Mouse (Mus musculus) intestine, embryonic 16.5 days (tissue): Measurements from ENCODE around the gene Tomm40l. TPM values are rescaled to one million over a fixed set of nuclear protein-coding genes. Genes with fewer than 3 reads are reported as not detected.

Source experiments
- ATAC-seq: fragments of 200-750 bp; cut with Nextera tagmentation; 2 replicates; pipeline ENCODE4 v1.8.0; 2017; ENCODE audit warnings: moderate TSS enrichment, moderate library complexity
- H3K27ac ChIP-seq: fragments of 300-500 bp; sonication (generic); 2 replicates; pipeline ENCODE4 v1.5.1; 2014; ENCODE audit warnings: mild to moderate bottlenecking, low read length
- H3K27me3 ChIP-seq: fragments of 300-500 bp; sonication (generic); replicated peaks from 2 replicates; pipeline ENCODE4 v1.6.1; 2014; ENCODE audit warnings: low read length, control low read depth, mixed read lengths; ENCODE audit not compliant: control insufficient read depth, insufficient read depth
- H3K36me3 ChIP-seq: fragments of 300-500 bp; sonication (generic); 2 replicates; pipeline ENCODE4 v1.6.1; 2014; ENCODE audit warnings: low read length, control low read depth; ENCODE audit not compliant: control insufficient read depth, insufficient read depth
- H3K4me1 ChIP-seq: fragments of 300-500 bp; sonication (generic); 2 replicates; pipeline ENCODE4 v1.6.1; 2014; ENCODE audit warnings: low read length, control low read depth, mixed read lengths; ENCODE audit not compliant: control insufficient read depth, insufficient read depth
- H3K4me2 ChIP-seq: fragments of 300-500 bp; sonication (generic); 2 replicates; pipeline ENCODE4 v1.6.1; 2014; ENCODE audit warnings: low read depth, low read length, control low read depth
- H3K4me3 ChIP-seq: fragments of 300-500 bp; sonication (generic); 2 replicates; pipeline ENCODE4 v1.5.1; 2014; ENCODE audit warnings: mild to moderate bottlenecking, low read length
- H3K9ac ChIP-seq: fragments of 300-500 bp; sonication (generic); 2 replicates; pipeline ENCODE4 v1.6.1; 2014; ENCODE audit warnings: low read depth, low read length
- H3K9me3 ChIP-seq: fragments of 300-500 bp; sonication (generic); 2 replicates; pipeline ENCODE4 v1.6.1; 2016; ENCODE audit warnings: low read length, control low read depth; ENCODE audit not compliant: control insufficient read depth
- WGBS: fragments of 180-500 bp; shearing (Covaris S2); extraction: QIAGEN DNeasy Blood & Tissue Kit; methylation state at CpG from one replicate; pipeline ENCODE4 v1.1.7; 2014; 5-methylcytosine and 5-hydroxymethylcytosine counted together
- polyA plus RNA-seq: library from polyadenylated mRNA; unstranded; fragments of >200 nt; fragmentation: Nextera tagmentation; extraction: Ambion mirVana; gene quantifications from 2 replicates; pipeline ENCODE4 v1.2.1, GENCODE M21; 2015

The Tomm40l gene
- polyA plus RNA-seq = 32.0 and 34.7 TPM in 2 replicates

DNA sequence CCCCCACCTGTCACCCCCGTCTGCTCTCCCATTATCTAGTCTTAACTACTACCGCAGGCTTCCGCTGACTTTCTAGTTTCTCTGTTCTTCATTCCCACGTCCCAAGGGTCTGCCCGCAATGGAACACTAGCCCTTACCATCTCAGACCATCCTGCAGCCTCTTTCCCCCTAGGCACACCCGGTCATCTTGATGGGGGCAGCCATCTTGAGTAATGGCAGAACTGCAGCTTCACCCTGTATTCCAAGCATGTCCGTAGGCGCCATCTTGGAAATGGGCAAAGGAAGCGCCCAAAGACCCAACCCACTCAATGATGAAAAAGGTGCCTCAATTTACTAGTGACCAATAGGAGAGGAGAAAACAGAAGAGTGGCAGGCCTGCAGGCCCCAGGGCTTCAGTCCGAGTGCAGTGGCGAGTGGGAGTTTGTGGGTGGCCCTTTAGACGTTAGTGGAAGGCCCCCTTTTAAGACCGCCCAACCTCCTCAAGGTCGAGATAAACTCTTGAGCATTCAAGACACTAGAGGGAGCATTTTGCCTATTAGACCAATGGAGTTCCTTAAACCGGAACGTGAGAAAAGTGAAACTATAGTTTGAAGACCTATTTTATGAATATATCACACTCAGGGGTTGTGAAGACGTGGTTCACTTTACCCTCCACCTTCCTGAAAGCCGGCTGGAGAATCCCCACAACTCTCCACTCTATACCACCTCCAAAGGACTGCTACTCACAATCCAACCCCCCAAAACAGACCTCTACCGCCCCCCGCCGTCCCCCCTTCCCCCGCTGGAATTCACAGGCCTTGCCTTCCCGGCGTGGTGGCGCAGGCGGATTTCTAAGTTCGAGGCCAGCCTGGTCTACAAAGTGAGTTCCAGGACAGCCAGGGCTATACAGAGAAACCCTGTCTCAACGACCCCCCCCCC lies at the start of gene Tomm40l:
Gene Tomm40l (minus strand): TSS at position 277 of the 918 bp plus-strand sequence.
- peak within 1 kb of the TSS; percentile 66 for H3K9ac ChIP-seq
- peak within 1 kb of the TSS; percentile 91 for H3K27ac ChIP-seq
- no peaks in the 10 kb centered on the region for H3K27me3 ChIP-seq
- H3K4me2 ChIP-seq = peak within 1 kb of the TSS; percentile 60
- peaks cover 9% of the 10 kb centered on the region for H3K4me1 ChIP-seq
- ATAC-seq = peak; percentile 98
- peak within 1 kb of the TSS; percentile 64 for H3K4me3 ChIP-seq
- WGBS = 2% methylated on average over 28 of the region's 28 CpGs
- 0 out of 2 replicates have a peak, but pooled peaks cover 2% of the 10 kb centered on the region for H3K36me3 ChIP-seq
- H3K9me3 ChIP-seq = no peaks in the 10 kb centered on the region

- no peak overlapping the region for H3K4me3 ChIP-seq
- peaks cover 30% of the 10 kb centered on the region for H3K36me3 ChIP-seq
- peaks cover 9% of the 10 kb centered on the region for H3K4me1 ChIP-seq
- no peak overlapping the region for H3K27ac ChIP-seq
- no peaks in the 10 kb centered on the region for H3K27me3 ChIP-seq
- H3K9ac ChIP-seq = no peak overlapping the region
- 91% methylated on average over 3 of the region's 3 CpGs for WGBS
- ATAC-seq = no peak
- H3K9me3 ChIP-seq = no peaks in the 10 kb centered on the region
- H3K4me2 ChIP-seq = no peak overlapping the region
Measured at GRCm38 (mm10) chr1:171272086-171272485, 49.8 kb upstream of the Tomm40l start.

DNA sequence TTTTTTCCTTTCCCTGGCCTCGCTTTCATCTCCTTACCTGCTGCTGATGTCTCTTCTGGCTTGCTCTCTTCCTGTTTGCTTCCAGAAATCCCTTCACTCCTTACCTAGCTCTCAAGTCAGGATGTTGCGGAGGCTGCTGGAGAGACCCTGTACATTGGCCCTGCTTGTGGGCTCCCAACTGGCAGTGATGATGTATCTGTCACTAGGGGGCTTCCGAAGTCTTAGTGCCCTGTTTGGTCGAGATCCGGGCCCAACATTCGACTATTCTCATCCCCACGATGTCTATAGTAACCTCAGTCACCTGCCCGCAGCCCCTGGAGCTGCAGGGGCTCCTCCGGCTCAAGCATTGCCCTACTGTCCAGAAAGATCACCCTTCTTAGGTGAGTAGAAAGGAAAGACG lies 49.3 kb upstream of the Tomm40l start:
- Histone ChIP-seq H3K36me3 (peaks cover 25% of the 10 kb centered on the region), H3K4me3 (no peak overlapping the region), H3K9ac (no peak overlapping the region), H3K4me1 (peaks cover 9% of the 10 kb centered on the region), H3K27me3 (no peaks in the 10 kb centered on the region), H3K27ac (no peak overlapping the region), H3K4me2 (peak overlapping the region; percentile 93; the same call in 1 of the 2 replicates), H3K9me3 (no peaks in the 10 kb centered on the region)
- whole genome bisulfite sequencing = 68% methylated on average over 10 of the region's 10 CpGs
- ATAC-seq = no peak

DNA sequence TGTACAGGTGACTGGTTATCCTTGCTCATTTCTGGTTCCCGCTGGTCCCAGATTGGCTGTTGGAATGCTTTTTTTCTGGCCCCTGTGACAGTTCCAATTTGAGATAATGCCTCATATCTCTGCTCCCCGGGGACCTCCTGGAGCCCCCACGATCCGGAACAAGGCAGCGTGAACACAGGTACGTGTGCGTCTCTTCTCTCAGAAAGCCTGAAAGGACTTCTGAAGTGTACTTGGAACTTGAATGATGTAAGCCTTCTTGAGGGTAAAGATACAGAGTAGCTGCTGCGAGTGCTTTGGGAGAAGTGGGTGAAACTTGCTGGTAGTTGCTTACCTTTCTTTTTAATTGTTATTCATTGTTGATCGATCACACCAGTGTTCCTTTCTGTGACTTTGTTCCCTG lies 48.9 kb upstream of the Tomm40l start:
- H3K36me3 ChIP-seq = peaks cover 22% of the 10 kb centered on the region
- H3K4me3 ChIP-seq = peak overlapping the region; percentile 83
- 38% methylated on average over 9 of the region's 9 CpGs for whole genome bisulfite sequencing
- peaks cover 9% of the 10 kb centered on the region for H3K4me1 ChIP-seq
- H3K9me3 ChIP-seq = no peaks in the 10 kb centered on the region
- no peaks in the 10 kb centered on the region for H3K27me3 ChIP-seq
- no peak overlapping the region for H3K27ac ChIP-seq
- H3K4me2 ChIP-seq = peak overlapping the region; percentile 93
- no peak for ATAC-seq
- H3K9ac ChIP-seq = peak overlapping the region; percentile 82

DNA sequence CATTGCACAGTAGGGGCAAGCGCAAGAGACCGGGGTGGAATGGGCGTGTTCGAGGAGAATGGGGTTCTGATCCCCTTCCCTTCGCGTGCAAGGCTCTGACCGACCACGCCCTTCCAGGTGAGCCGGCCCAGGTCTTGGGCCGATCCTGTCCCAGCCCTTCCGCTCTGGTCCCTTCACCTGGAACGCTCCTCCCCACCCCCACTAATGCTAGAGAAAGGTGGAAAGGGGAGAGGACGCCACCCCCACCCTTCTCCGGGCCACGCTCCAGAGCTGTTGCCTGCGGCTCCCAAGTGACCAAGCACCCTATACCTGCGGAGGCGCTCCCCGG lies 48.2 kb upstream of the Tomm40l start:
- Histone ChIP-seq H3K4me3 (peak overlapping the region; percentile 83), H3K9ac (peak overlapping the region; percentile 82), H3K27me3 (no peaks in the 10 kb centered on the region), H3K36me3 (peaks cover 16% of the 10 kb centered on the region; the same call in 1 of the 2 replicates), H3K4me2 (peak overlapping the region; percentile 93), H3K9me3 (no peaks in the 10 kb centered on the region), H3K4me1 (peaks cover 9% of the 10 kb centered on the region), H3K27ac (peak overlapping the region; percentile 53)
- peak; percentile 88 for ATAC-seq
- 0% methylated on average over 18 of the region's 19 CpGs for WGBS

DNA sequence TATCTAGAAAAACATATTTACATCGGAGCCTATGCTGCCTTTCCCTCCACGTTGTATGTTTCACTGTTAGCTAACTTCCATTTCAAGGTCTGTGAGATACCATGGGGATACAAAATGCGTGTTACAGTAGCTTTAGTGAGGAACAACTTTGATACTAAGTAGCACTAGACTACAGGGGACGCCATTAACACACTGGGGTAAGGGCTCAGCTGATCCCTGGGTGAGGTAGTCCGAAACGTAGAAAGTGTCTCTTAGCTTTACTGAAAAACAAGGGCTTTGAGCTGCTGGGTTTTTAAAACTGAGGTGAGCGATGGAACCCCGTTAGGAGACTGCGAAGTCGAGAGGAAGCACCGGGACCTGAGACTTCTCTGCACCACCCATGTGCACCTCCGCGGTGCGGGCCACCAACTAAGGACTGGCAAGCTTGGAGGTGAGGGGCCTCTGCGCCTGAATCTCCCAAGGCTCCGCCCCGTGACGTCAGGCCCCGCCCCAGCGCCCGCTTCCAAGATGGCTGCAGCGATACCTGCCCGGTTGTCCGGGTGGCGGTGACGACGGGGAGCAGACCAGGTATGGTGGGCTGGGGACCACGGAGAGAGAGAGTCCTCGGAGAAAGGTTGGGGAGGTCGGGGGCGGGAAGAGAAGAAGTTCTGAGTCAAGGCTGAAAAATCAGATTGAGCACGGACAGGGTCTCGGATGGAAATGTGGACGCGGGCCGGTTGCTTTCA lies 47.7 kb upstream of the Tomm40l start, which contains the start of gene B4galt3:
Gene B4galt3 (plus strand): TSS at position 481 of the 725 bp plus-strand sequence.
- peak; percentile 97 for ATAC-seq
- Histone ChIP-seq H3K4me1 (peaks cover 9% of the 10 kb centered on the region), H3K9me3 (no peaks in the 10 kb centered on the region), H3K27me3 (no peaks in the 10 kb centered on the region), H3K36me3 (0 out of 2 replicates have a peak, but pooled peaks cover 11% of the 10 kb centered on the region), H3K27ac (peak within 1 kb of the TSS; percentile 57), H3K9ac (peak within 1 kb of the TSS; percentile 82), H3K4me3 (peak within 1 kb of the TSS; percentile 83), H3K4me2 (peak within 1 kb of the TSS; percentile 93)
- WGBS = 3% methylated on average over 36 of the region's 36 CpGs

DNA sequence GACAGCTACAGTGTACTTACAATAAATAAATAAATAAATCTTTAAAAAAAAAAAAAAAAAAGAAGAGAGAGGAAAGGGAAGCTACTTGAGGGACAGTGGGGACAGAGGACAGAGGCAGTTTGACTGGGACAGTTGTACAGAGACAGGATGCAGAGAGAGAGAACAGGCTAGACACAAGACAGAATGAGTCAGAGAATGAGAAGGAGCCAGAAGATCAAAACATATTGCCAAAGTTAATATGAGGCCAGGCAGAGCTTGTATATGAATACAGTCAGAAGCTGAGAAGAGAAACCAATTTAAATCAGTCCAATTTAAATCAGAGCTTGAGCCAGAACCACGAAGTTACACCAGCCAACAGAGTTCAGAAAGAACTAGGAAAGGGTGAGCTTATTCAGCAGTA lies 46.0 kb upstream of the Tomm40l start:
- Histone ChIP-seq H3K4me2 (no peak overlapping the region), H3K4me1 (peaks cover 13% of the 10 kb centered on the region), H3K4me3 (no peak overlapping the region), H3K27ac (no peak overlapping the region), H3K9ac (no peak overlapping the region), H3K27me3 (no peaks in the 10 kb centered on the region), H3K36me3 (0 out of 2 replicates have a peak, but pooled peaks cover 5% of the 10 kb centered on the region), H3K9me3 (no peaks in the 10 kb centered on the region)
- no peak for ATAC-seq
- 71% methylated on average over 1 of the region's 1 CpGs for WGBS

DNA sequence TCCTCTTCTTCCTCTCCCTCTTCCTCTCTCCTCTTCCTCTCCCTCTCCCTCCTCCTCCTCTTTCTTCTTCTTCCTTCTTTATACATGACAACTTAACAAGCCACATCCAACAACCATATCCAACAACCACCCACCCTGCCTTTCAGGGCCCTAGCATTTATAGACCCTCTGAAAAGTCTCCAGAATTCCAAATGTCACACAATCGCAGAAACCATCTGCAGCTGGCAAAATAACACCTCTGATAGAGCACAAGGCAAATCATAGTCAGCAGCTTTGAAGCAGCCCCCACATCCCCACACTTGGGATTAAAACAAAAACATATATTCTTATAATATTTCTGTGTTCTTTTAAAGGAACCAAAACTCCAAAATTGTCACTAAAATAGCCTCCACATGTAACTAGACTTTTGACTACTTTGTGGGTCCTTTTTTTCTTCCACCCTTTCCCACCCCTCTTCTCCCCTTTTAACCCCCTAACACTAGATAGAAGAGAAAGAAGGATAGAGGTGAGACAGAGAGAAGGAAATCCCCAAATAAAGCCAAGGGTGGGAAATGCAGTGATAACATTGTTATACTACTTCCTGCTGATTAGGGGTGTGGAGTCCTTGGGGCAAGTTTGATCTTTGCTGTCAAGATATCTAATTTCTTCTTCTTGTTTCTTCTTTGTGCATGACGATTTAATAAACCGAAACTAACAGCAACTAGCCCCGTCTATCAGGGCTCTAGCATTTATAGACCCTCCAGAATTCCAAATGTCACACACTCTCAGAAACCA lies 43.8 kb upstream of the Tomm40l start:
- Histone ChIP-seq H3K9me3 (no peaks in the 10 kb centered on the region), H3K4me2 (no peak overlapping the region), H3K27me3 (no peaks in the 10 kb centered on the region), H3K27ac (no peak overlapping the region), H3K4me1 (peaks cover 16% of the 10 kb centered on the region), H3K4me3 (no peak overlapping the region), H3K36me3 (no peaks in the 10 kb centered on the region), H3K9ac (no peak overlapping the region)
- WGBS = 54% methylated on average over 4 of the region's 4 CpGs
- no peak for ATAC-seq
